Mouse (Mus musculus) brown adipose tissue, adult 24 weeks (tissue): ENCODE results near the gene Styk1. TPM values are rescaled to one million over a fixed set of nuclear protein-coding genes. Genes with fewer than 3 reads are reported as not detected.
"Not testable (repeated sequence)": the region's sequence is repeated elsewhere in the genome, so short reads cannot be mapped to it uniquely, and the experiment has no call there.

ENCODE experiments used
- H3K27ac ChIP-seq: fragments of 200-500 bp; replicated peaks from 2 replicates; pipeline ENCODE4 v1.5.1; 2012; ENCODE audit warnings: low read depth, mild to moderate bottlenecking, low read length
- H3K4me1 ChIP-seq: fragments of 200-500 bp; 2 replicates; pipeline ENCODE4 v1.6.1; 2012; ENCODE audit warnings: low read length, mixed read lengths; ENCODE audit not compliant: control insufficient read depth, insufficient read depth, insufficient read length
- H3K4me3 ChIP-seq: fragments of 200-500 bp; 2 replicates; pipeline ENCODE4 v1.5.1; 2012; ENCODE audit warnings: low read depth, mild to moderate bottlenecking, low read length, moderate library complexity; ENCODE audit not compliant: insufficient read depth
- polyA plus RNA-seq: library from polyadenylated mRNA; stranded (reverse); fragments of >200 nt; gene quantifications from 2 replicates; pipeline ENCODE4 v1.2.4, GENCODE M21; 2012; ENCODE audit not compliant: missing spikeins, insufficient read depth, insufficient read length

Styk1 gene
- polyA plus RNA-seq, 1 experiment, result not detected

GRCm38 (mm10) chr6:131278160-131278559, 75.2 kb downstream of the Styk1 start:
- H3K27ac ChIP-seq, H3K4me3 ChIP-seq, H3K4me1 ChIP-seq: not testable (repeated sequence)

- H3K4me3 ChIP-seq, result no peak overlapping the region
- H3K27ac ChIP-seq, result no peak overlapping the region
- H3K4me1 ChIP-seq, result no peaks in the 10 kb centered on the region
Observed at GRCm38 (mm10) chr6:131276659-131277058, 76.7 kb downstream of the Styk1 start.

- H3K27ac ChIP-seq, result no peak overlapping the region
- no peak overlapping the region for H3K4me3 ChIP-seq
- no peaks in the 10 kb centered on the region for H3K4me1 ChIP-seq
Observed at GRCm38 (mm10) chr6:131272311-131272710, 81.1 kb downstream of the Styk1 start.

- no peaks in the 10 kb centered on the region for H3K4me1 ChIP-seq
- H3K4me3 ChIP-seq, result no peak overlapping the region
- peak overlapping the region; percentile 78 for H3K27ac ChIP-seq
Observed at GRCm38 (mm10) chr6:131270312-131270711, 83.1 kb downstream of the Styk1 start.

- no peaks in the 10 kb centered on the region for H3K4me1 ChIP-seq
- no peak overlapping the region for H3K27ac ChIP-seq
- H3K4me3 ChIP-seq, result no peak overlapping the region
Observed at GRCm38 (mm10) chr6:131269599-131269998, 83.8 kb downstream of the Styk1 start.

- Histone ChIP-seq H3K27ac (no peak overlapping the region), H3K4me1 (no peaks in the 10 kb centered on the region), H3K4me3 (no peak overlapping the region)
Observed at GRCm38 (mm10) chr6:131264175-131264574, 89.2 kb downstream of the Styk1 start.

- Histone ChIP-seq H3K4me1 (no peaks in the 10 kb centered on the region), H3K27ac (no peak overlapping the region), H3K4me3 (no peak overlapping the region)
Observed at GRCm38 (mm10) chr6:131262778-131263177, 90.6 kb downstream of the Styk1 start.

- Histone ChIP-seq H3K4me1 (no peaks in the 10 kb centered on the region), H3K4me3 (no peak overlapping the region), H3K27ac (no peak overlapping the region)
Observed at GRCm38 (mm10) chr6:131262009-131262408, 91.4 kb downstream of the Styk1 start.

Other genes starting within 250 kb of the Styk1 start
- not detected in 2 replicates for gene Klra2, start 106.2 kb downstream of the Styk1 start, polyA plus RNA-seq
- gene Magohb, start 60.4 kb downstream of the Styk1 start, polyA plus RNA-seq, result 15.9 and 18.5 TPM in 2 replicates
- gene Ybx3, start 34.9 kb upstream of the Styk1 start, polyA plus RNA-seq, result 148 and 154 TPM in 2 replicates
- gene 5430401F13Rik, start 132.8 kb upstream of the Styk1 start, polyA plus RNA-seq, result not detected in 2 replicates
- gene Gm6619, start 132.8 kb upstream of the Styk1 start, polyA plus RNA-seq, result not detected in 2 replicates